Mouse (Mus musculus) ES-Bruce4 (cell line): ENCODE measurements around the gene Mipol1. TPM values are rescaled to one million over a fixed set of nuclear protein-coding genes. Genes with fewer than 3 reads are reported as not detected.
A peak's percentile ranks its signal among the peaks of the same experiment; 100 is the strongest.

Experiments used
- H3K27ac ChIP-seq: 2 replicates; pipeline ENCODE4 v1.5.1; 2012; ENCODE audit warnings: low read length, inconsistent platforms; ENCODE audit not compliant: insufficient read depth
- H3K27me3 ChIP-seq: 2 replicates; pipeline ENCODE4 v1.6.1; 2012; ENCODE audit warnings: mild to moderate bottlenecking, low read length, inconsistent platforms; ENCODE audit not compliant: control insufficient read depth, poor library complexity, insufficient read depth, severe bottlenecking
- H3K36me3 ChIP-seq: 2 replicates; pipeline ENCODE4 v1.6.1; 2012; ENCODE audit warnings: inconsistent platforms, mild to moderate bottlenecking, low read length, moderate library complexity; ENCODE audit not compliant: control insufficient read depth, poor library complexity, insufficient read depth, severe bottlenecking
- H3K4me1 ChIP-seq: one replicate; pipeline ENCODE4 v1.8.1; 2011; ENCODE audit warnings: low read length; ENCODE audit not compliant: control insufficient read depth, insufficient read depth
- H3K4me3 ChIP-seq: 2 replicates; pipeline ENCODE4 v1.5.1; 2011; ENCODE audit warnings: low read depth, mild to moderate bottlenecking, low read length
- H3K9ac ChIP-seq: 2 replicates; pipeline ENCODE4 v1.6.1; 2012; ENCODE audit warnings: low read depth, mild to moderate bottlenecking, inconsistent platforms; ENCODE audit not compliant: poor library complexity, severe bottlenecking
- H3K9me3 ChIP-seq: replicated peaks from 2 replicates; pipeline ENCODE4 v1.6.1; 2012; ENCODE audit warnings: mild to moderate bottlenecking, low read length, inconsistent platforms; ENCODE audit not compliant: control insufficient read depth, poor library complexity, insufficient read depth, severe bottlenecking
- CTCF ChIP-seq: IDR thresholded peaks from one replicate; pipeline ENCODE4 v1.8.1; 2011; ENCODE audit warnings: low read depth, low read length
- EP300 ChIP-seq: IDR thresholded peaks from 2 replicates; pipeline ENCODE4 v1.6.1; 2011; ENCODE audit warnings: low read depth, low read length; ENCODE audit not compliant: insufficient read depth
- POLR2A ChIP-seq: IDR thresholded peaks from one replicate; pipeline ENCODE4 v1.8.1; 2011; ENCODE audit warnings: low read length; ENCODE audit not compliant: insufficient read depth
- polyA plus RNA-seq: library from polyadenylated mRNA; stranded (reverse); fragments of >200 nt; gene quantifications from 2 replicates; pipeline ENCODE4 v1.2.4, GENCODE M21; 2011; ENCODE audit warnings: low read depth; ENCODE audit not compliant: missing spikeins, insufficient read depth, insufficient read length

Mipol1 gene
- polyA plus RNA-seq, 1 experiment = 31.3 TPM

- no peak for TF ChIP-seq EP300
- TF ChIP-seq POLR2A = no peak
- no peak for TF ChIP-seq CTCF
- peaks cover 36% of the 10 kb centered on the region for H3K27me3 ChIP-seq
- H3K9ac ChIP-seq = peak overlapping the region; percentile 76
- no peaks in the 10 kb centered on the region for H3K4me1 ChIP-seq
- H3K9me3 ChIP-seq = no peaks in the 10 kb centered on the region
- H3K27ac ChIP-seq = no peak overlapping the region
- H3K4me3 ChIP-seq = peak overlapping the region; percentile 43
- no peaks in the 10 kb centered on the region for H3K36me3 ChIP-seq
These were observed 304.8 kb downstream of the Mipol1 start for GRCm38 (mm10) chr12:57534879-57535611.

GRCm38 (mm10) chr12:57536056-57536908, 306.1 kb downstream of the Mipol1 start:
- Histone ChIP-seq H3K9me3 (no peaks in the 10 kb centered on the region), H3K9ac (no peak overlapping the region), H3K27me3 (peaks cover 38% of the 10 kb centered on the region), H3K36me3 (no peaks in the 10 kb centered on the region), H3K4me1 (no peaks in the 10 kb centered on the region), H3K27ac (no peak overlapping the region), H3K4me3 (no peak overlapping the region)
- no peak for TF ChIP-seq CTCF
- no peak for TF ChIP-seq EP300
- no peak for TF ChIP-seq POLR2A

GRCm38 (mm10) chr12:57536909-57537670, 306.9 kb downstream of the Mipol1 start:
- no peaks in the 10 kb centered on the region for H3K36me3 ChIP-seq

GRCm38 (mm10) chr12:57537791-57538587, 307.8 kb downstream of the Mipol1 start:
- no peaks in the 10 kb centered on the region for H3K9me3 ChIP-seq
- peak overlapping the region; percentile 50 for H3K4me3 ChIP-seq
- H3K4me1 ChIP-seq = no peaks in the 10 kb centered on the region
- H3K27ac ChIP-seq = no peak overlapping the region
- no peaks in the 10 kb centered on the region for H3K36me3 ChIP-seq
- H3K9ac ChIP-seq = peak overlapping the region; percentile 38
- TF ChIP-seq EP300 (no peak), CTCF (no peak), POLR2A (no peak)
- peaks cover 36% of the 10 kb centered on the region for H3K27me3 ChIP-seq

More at GRCm38 (mm10) chr12:57536909-57537670, 306.9 kb downstream of the Mipol1 start:
- no peaks in the 10 kb centered on the region for H3K4me1 ChIP-seq
- no peaks in the 10 kb centered on the region for H3K9me3 ChIP-seq
- no peak overlapping the region for H3K27ac ChIP-seq
- no peak for TF ChIP-seq POLR2A
- TF ChIP-seq EP300 = no peak
- TF ChIP-seq CTCF = no peak
- H3K27me3 ChIP-seq = peaks cover 38% of the 10 kb centered on the region
- H3K9ac ChIP-seq = no peak overlapping the region
- no peak overlapping the region for H3K4me3 ChIP-seq
